Mouse (Mus musculus): ENCODE measurements around the gene Col17a1. TPM values are rescaled to one million over a fixed set of nuclear protein-coding genes. Genes with fewer than 3 reads are reported as not detected.

Gene Col17a1
- total and polyA plus RNA-seq, 3 experiments, result 0.04 TPM; not detected in 2

- TF ChIP-seq TCF12 (IDR thresholded peaks at IDR 0.05; ENCODE audit: low read depth, low read length) (no peak), CHD2 (IDR thresholded peaks at IDR 0.05; ENCODE audit: low read length) (no peak), GATA1 (IDR thresholded peaks at IDR 0.05; ENCODE audit: low read depth, low read length) (peak; percentile 51; the same call in 1 of the 2 replicates), UBTF (IDR thresholded peaks at IDR 0.05; ENCODE audit: borderline replicate concordance, insufficient read depth, low read depth, low read length) (no peak), SIN3A (IDR thresholded peaks at IDR 0.05; ENCODE audit: low read length) (no peak), SMC3 (IDR thresholded peaks at IDR 0.05; ENCODE audit: low read depth, low read length) (no peak), CTCF (IDR thresholded peaks at IDR 0.05 in 2 of 3, conservative IDR thresholded peaks at IDR 0.05 in 1 of 3; ENCODE audit: control insufficient read depth in 1 of 3, insufficient read depth in 1 of 3, low read depth in 2 of 3, low read length in 3 of 3, poor library complexity in 1 of 3, severe bottlenecking in 1 of 3) (no peak), POLR2AphosphoS5 (IDR thresholded peaks at IDR 0.05; ENCODE audit: borderline replicate concordance, low read depth, low read length) (no peak), USF1 (IDR thresholded peaks at IDR 0.05; ENCODE audit: low read depth, low read length) (peak; percentile 79), MAZ (IDR thresholded peaks at IDR 0.05; ENCODE audit: low read depth, low read length) (no peak), ZKSCAN1 (IDR thresholded peaks at IDR 0.05; ENCODE audit: low read depth, low read length) (no peak), ZMIZ1 (IDR thresholded peaks at IDR 0.05; ENCODE audit: low read depth, low read length) (no peak), MYB (IDR thresholded peaks at IDR 0.05; ENCODE audit: low read depth, low read length) (no peak), TBP (IDR thresholded peaks at IDR 0.05; ENCODE audit: low read depth, low read length) (no peak), ETS1 (IDR thresholded peaks at IDR 0.05; ENCODE audit: low read depth, low read length) (no peak), TAL1 (IDR thresholded peaks at IDR 0.05; ENCODE audit: low read length) (no peak), ZNF384 (IDR thresholded peaks at IDR 0.05; ENCODE audit: low read depth, low read length) (no peak)
Measured at GRCm38 (mm10) chr19:47695725-47696124, 3.8 kb upstream of the Col17a1 start (continued).

- H3K9ac ChIP-seq (ENCODE audit: control insufficient read depth, low read depth, low read length, poor library complexity, severe bottlenecking), result no peak overlapping the region
- peaks cover 0 to 21% of the 10 kb centered on the region in 2 experiments; a peak in 2 of 4 replicates for H3K36me3 ChIP-seq (ENCODE audit: control insufficient read depth in 1 of 2, insufficient read depth in 2 of 2, low read length in 2 of 2)
- TF ChIP-seq RCOR1 (IDR thresholded peaks at IDR 0.05; ENCODE audit: low read depth, low read length) (peak; percentile 75), SIN3A (IDR thresholded peaks at IDR 0.05; ENCODE audit: low read length) (peak; percentile 49; the same call in 1 of the 2 replicates), BHLHE40 (IDR thresholded peaks at IDR 0.05; ENCODE audit: borderline replicate concordance, low read depth, low read length) (peak; percentile 94), TCF12 (IDR thresholded peaks at IDR 0.05; ENCODE audit: low read depth, low read length) (peak; percentile 28; the same call in 1 of the 2 replicates), MXI1 (IDR thresholded peaks at IDR 0.05; ENCODE audit: low read depth, low read length) (peak; percentile 33; the same call in 1 of the 2 replicates), MAFK (IDR thresholded peaks at IDR 0.05; ENCODE audit: borderline replicate concordance, low read depth, low read length) (no peak), EP300 (IDR thresholded peaks at IDR 0.05; ENCODE audit: low read depth in 1 of 2, low read length in 2 of 2) (peak; percentile 78 to 87), MAZ (IDR thresholded peaks at IDR 0.05; ENCODE audit: low read depth, low read length) (no peak), ETS1 (IDR thresholded peaks at IDR 0.05; ENCODE audit: low read depth, low read length) (peak; percentile 50; the same call in 1 of the 2 replicates), POLR2A (IDR thresholded peaks at IDR 0.05; ENCODE audit: control insufficient read depth in 1 of 2, insufficient read depth in 1 of 2, low read depth in 1 of 2, low read length in 2 of 2, poor library complexity in 1 of 2) (no peak), TAL1 (IDR thresholded peaks at IDR 0.05; ENCODE audit: low read length) (no peak), HCFC1 (IDR thresholded peaks at IDR 0.05; ENCODE audit: low read depth, low read length) (0 out of 2 replicates have a peak, but pooled peaks have one; percentile 12), NRF1 (IDR thresholded peaks at IDR 0.05; ENCODE audit: insufficient read depth, low read depth, low read length, poor library complexity, severe bottlenecking) (no peak), E2F4 (IDR thresholded peaks at IDR 0.05; ENCODE audit: borderline replicate concordance, low read depth, low read length) (no peak), UBTF (IDR thresholded peaks at IDR 0.05; ENCODE audit: borderline replicate concordance, insufficient read depth, low read depth, low read length) (no peak), ZC3H11A (IDR thresholded peaks at IDR 0.05; ENCODE audit: low read depth, low read length) (no peak), GATA1 (IDR thresholded peaks at IDR 0.05; ENCODE audit: low read depth, low read length) (peak; percentile 86), USF1 (IDR thresholded peaks at IDR 0.05; ENCODE audit: low read depth, low read length) (peak; percentile 91), NELFE (IDR thresholded peaks at IDR 0.05; ENCODE audit: low read depth, low read length) (no peak), SMC3 (IDR thresholded peaks at IDR 0.05; ENCODE audit: low read depth, low read length) (no peak), ELF1 (IDR thresholded peaks at IDR 0.05; ENCODE audit: low read depth, low read length) (no peak), MYB (IDR thresholded peaks at IDR 0.05; ENCODE audit: low read depth, low read length) (peak; percentile 53; the same call in 1 of the 2 replicates), USF2 (IDR thresholded peaks at IDR 0.05; ENCODE audit: borderline replicate concordance in 1 of 2, insufficient read depth in 1 of 2, low read depth in 1 of 2, low read length in 2 of 2) (peak in 1 of 2 experiments; percentile 54; a peak in 2 of 4 replicates), MYC (IDR thresholded peaks at IDR 0.05; ENCODE audit: low read depth, low read length) (no peak), POLR2AphosphoS5 (IDR thresholded peaks at IDR 0.05; ENCODE audit: borderline replicate concordance, low read depth, low read length) (no peak), ZKSCAN1 (IDR thresholded peaks at IDR 0.05; ENCODE audit: low read depth, low read length) (no peak), MAX (IDR thresholded peaks at IDR 0.05; ENCODE audit: low read length) (peak; percentile 77)
- no peaks in the 10 kb centered on the region for H3K79me2 ChIP-seq (ENCODE audit: control insufficient read depth, insufficient read depth, low read length, poor library complexity)
- H3K9me3 ChIP-seq (replicated peaks; ENCODE audit: insufficient read depth, low read length), result no peaks in the 10 kb centered on the region
- no peak overlapping the region for H3K27ac ChIP-seq (ENCODE audit: control insufficient read depth, low read depth, low read length)
- no peak overlapping the region for H3K4me3 ChIP-seq (ENCODE audit: control insufficient read depth in 1 of 2, insufficient read depth in 1 of 2, low read depth in 2 of 2, low read length in 2 of 2)
- peaks cover 7 to 18% of the 10 kb centered on the region in 2 experiments for H3K4me1 ChIP-seq (ENCODE audit: control insufficient read depth in 1 of 2, insufficient read depth in 2 of 2, low read length in 2 of 2)
- H3K27me3 ChIP-seq (ENCODE audit: control insufficient read depth in 1 of 2, insufficient read depth in 2 of 2, low read length in 2 of 2), result no peaks in the 10 kb centered on the region
- DNase-seq (ENCODE audit: low read depth, low spot score), result peak; percentile 42
Measured at GRCm38 (mm10) chr19:47689592-47689991, 2.3 kb downstream of the Col17a1 start.

Data from MEL (cell line).